Mouse (Mus musculus): ENCODE data around the gene Hcar1.

- TF ChIP-seq CTCF (IDR thresholded peaks at IDR 0.05; ENCODE audit: borderline replicate concordance, insufficient read depth, low read depth, low read length) = peak; percentile 81
- TF ChIP-seq POLR2A (IDR thresholded peaks at IDR 0.05; ENCODE audit: borderline replicate concordance, insufficient read depth, low read length) = peak; percentile 87
Measured at GRCm38 (mm10) chr5:123906976-123907630, 27.3 kb upstream of the Hcar1 start, which contains the start of gene Denr.
